Mouse (Mus musculus) MEL (cell line): ENCODE data around the gene Syp. TPM values are rescaled to one million over a fixed set of nuclear protein-coding genes. Genes with fewer than 3 reads are reported as not detected.

Experiments
- DNase-seq: peaks from one replicate; pipeline ENCODE4 v3.0.0; 2011; ENCODE audit warnings: low read depth, low spot score
- H3K27ac ChIP-seq: 2 replicates; pipeline ENCODE4 v1.5.1; 2012; ENCODE audit warnings: low read depth, mild to moderate bottlenecking, control low read depth, low read length, moderate library complexity; ENCODE audit not compliant: control insufficient read depth
- H3K27me3 ChIP-seq, 2 experiments: fragments of 150-350 bp in 1 of 2; sonication (generic) in 1 of 2; 2 replicates each; pipeline ENCODE4 v1.6.1; 2012; ENCODE audit warnings: low read length in 2 of 2, mild to moderate bottlenecking in 2 of 2, improper control_type of control experiment in 1 of 2, moderate library complexity in 1 of 2; ENCODE audit not compliant: insufficient read depth in 2 of 2, control insufficient read depth in 1 of 2
- H3K36me3 ChIP-seq, 2 experiments: 2 replicates each; pipeline ENCODE4 v1.6.1; 2012 to 2014; ENCODE audit warnings: low read length in 2 of 2, improper control_type of control experiment in 1 of 2, inconsistent platforms in 1 of 2, mild to moderate bottlenecking in 1 of 2; ENCODE audit not compliant: insufficient read depth in 2 of 2, control insufficient read depth in 1 of 2
- H3K4me1 ChIP-seq, 2 experiments: fragments of 150-350 bp in 1 of 2; sonication (generic) in 1 of 2; 2 replicates each; pipeline ENCODE4 v1.6.1; 2012; ENCODE audit warnings: low read length in 2 of 2, improper control_type of control experiment in 1 of 2, mild to moderate bottlenecking in 1 of 2; ENCODE audit not compliant: insufficient read depth in 2 of 2, control insufficient read depth in 1 of 2
- H3K4me3 ChIP-seq, 2 experiments: fragments of 150-350 bp in 1 of 2; sonication (generic) in 1 of 2; 2 replicates each; pipeline ENCODE4 v1.5.1; 2012; ENCODE audit warnings: low read depth in 2 of 2, low read length in 2 of 2, mild to moderate bottlenecking in 2 of 2, moderate library complexity in 2 of 2, control low read depth in 1 of 2, improper control_type of control experiment in 1 of 2; ENCODE audit not compliant: control insufficient read depth in 1 of 2, insufficient read depth in 1 of 2
- H3K79me2 ChIP-seq: 2 replicates; pipeline ENCODE4 v1.6.1; 2012; ENCODE audit warnings: mild to moderate bottlenecking, low read length, moderate library complexity; ENCODE audit not compliant: control insufficient read depth, poor library complexity, insufficient read depth
- H3K9ac ChIP-seq: 2 replicates; pipeline ENCODE4 v1.6.1; 2012; ENCODE audit warnings: low read depth, mild to moderate bottlenecking, control low read depth, low read length, moderate library complexity; ENCODE audit not compliant: control insufficient read depth, poor library complexity, severe bottlenecking
- H3K9me3 ChIP-seq: fragments of 150-350 bp; sonication (generic); replicated peaks from 2 replicates; pipeline ENCODE4 v1.6.1; 2012; ENCODE audit warnings: mild to moderate bottlenecking, low read length, improper control_type of control experiment, moderate library complexity; ENCODE audit not compliant: insufficient read depth
- CHD1 ChIP-seq: IDR thresholded peaks from 2 replicates; pipeline ENCODE4 v1.6.1; 2012; ENCODE audit warnings: low read depth, mild to moderate bottlenecking, inconsistent platforms, low read length, improper control_type of control experiment
- CHD2 ChIP-seq: IDR thresholded peaks from 2 replicates; pipeline ENCODE4 v1.6.1; 2011; ENCODE audit warnings: low read length, improper control_type of control experiment
- ETS1 ChIP-seq: IDR thresholded peaks from 2 replicates; pipeline ENCODE4 v1.6.1; 2012; ENCODE audit warnings: low read depth, mild to moderate bottlenecking, inconsistent platforms, low read length, improper control_type of control experiment, moderate library complexity
- GABPA ChIP-seq: IDR thresholded peaks from 2 replicates; pipeline ENCODE4 v1.6.1; 2012; ENCODE audit warnings: low read depth, mild to moderate bottlenecking, inconsistent platforms, low read length, improper control_type of control experiment, moderate library complexity
- GATA1 ChIP-seq: IDR thresholded peaks from 2 replicates; pipeline ENCODE4 v1.6.1; 2011; ENCODE audit warnings: low read depth, low read length, improper control_type of control experiment
- HCFC1 ChIP-seq: IDR thresholded peaks from 2 replicates; pipeline ENCODE4 v1.6.1; 2012; ENCODE audit warnings: low read depth, mild to moderate bottlenecking, inconsistent platforms, low read length, improper control_type of control experiment, moderate library complexity
- JUND ChIP-seq: IDR thresholded peaks from 2 replicates; pipeline ENCODE4 v1.6.1; 2011; ENCODE audit warnings: low read depth, mild to moderate bottlenecking, improper control_type of control experiment, low read length
- MAX ChIP-seq: IDR thresholded peaks from 2 replicates; pipeline ENCODE4 v1.6.1; 2011; ENCODE audit warnings: low read length, improper control_type of control experiment
- MAZ ChIP-seq: IDR thresholded peaks from 2 replicates; pipeline ENCODE4 v1.6.1; 2012; ENCODE audit warnings: low read depth, mild to moderate bottlenecking, inconsistent platforms, low read length, improper control_type of control experiment
- MEF2A ChIP-seq: IDR thresholded peaks from 2 replicates; pipeline ENCODE4 v1.6.1; 2014; ENCODE audit warnings: low read depth, mild to moderate bottlenecking, inconsistent platforms, low read length, improper control_type of control experiment; ENCODE audit not compliant: poor library complexity, insufficient replicate concordance, severe bottlenecking; ENCODE audit errors: extremely low read depth
- MYB ChIP-seq: IDR thresholded peaks from 2 replicates; pipeline ENCODE4 v1.6.1; 2011; ENCODE audit warnings: mild to moderate bottlenecking, low read depth, low read length, improper control_type of control experiment
- NRF1 ChIP-seq: IDR thresholded peaks from 2 replicates; pipeline ENCODE4 v1.6.1; 2014; ENCODE audit warnings: low read depth, mild to moderate bottlenecking, inconsistent platforms, low read length, improper control_type of control experiment, moderate library complexity; ENCODE audit not compliant: poor library complexity, insufficient read depth, severe bottlenecking
- POLR2A ChIP-seq, 2 experiments: IDR thresholded peaks; 2 replicates each; pipeline ENCODE4 v1.6.1; 2011 to 2012; ENCODE audit warnings: low read length in 2 of 2, mild to moderate bottlenecking in 2 of 2, control low read depth in 1 of 2, improper control_type of control experiment in 1 of 2, low read depth in 1 of 2, moderate library complexity in 1 of 2; ENCODE audit not compliant: control insufficient read depth in 1 of 2, insufficient read depth in 1 of 2, poor library complexity in 1 of 2
- POLR2AphosphoS2 ChIP-seq: IDR thresholded peaks from 2 replicates; pipeline ENCODE4 v1.6.1; 2011; ENCODE audit warnings: low read length, improper control_type of control experiment
- RCOR1 ChIP-seq: IDR thresholded peaks from 2 replicates; pipeline ENCODE4 v1.6.1; 2012; ENCODE audit warnings: low read depth, mild to moderate bottlenecking, inconsistent platforms, low read length, improper control_type of control experiment
- TAL1 ChIP-seq: IDR thresholded peaks from 2 replicates; pipeline ENCODE4 v1.6.1; 2012; ENCODE audit warnings: mild to moderate bottlenecking, inconsistent platforms, low read length, moderate library complexity, mixed read lengths
- TBP ChIP-seq: IDR thresholded peaks from 2 replicates; pipeline ENCODE4 v1.8.0; 2011; ENCODE audit warnings: low read depth, low read length, improper control_type of control experiment
- USF1 ChIP-seq: IDR thresholded peaks from 2 replicates; pipeline ENCODE4 v1.6.1; 2014; ENCODE audit warnings: low read depth, mild to moderate bottlenecking, inconsistent platforms, low read length, improper control_type of control experiment, moderate library complexity
- ZC3H11A ChIP-seq: IDR thresholded peaks from 2 replicates; pipeline ENCODE4 v1.6.1; 2012; ENCODE audit warnings: low read depth, mild to moderate bottlenecking, inconsistent platforms, low read length, improper control_type of control experiment
- ZKSCAN1 ChIP-seq: IDR thresholded peaks from 2 replicates; pipeline ENCODE4 v1.6.1; 2012; ENCODE audit warnings: low read depth, mild to moderate bottlenecking, inconsistent platforms, low read length, improper control_type of control experiment, moderate library complexity
- polyA plus RNA-seq, 2 experiments: library from polyadenylated mRNA; stranded (reverse) in 1 of 2; unstranded in 1 of 2; fragments of >175 nt in 1 of 2; fragments of >200 nt in 1 of 2; gene quantifications; 2 replicates each; pipeline versions ENCODE4 v1.2.1 to v1.2.4; 2012; ENCODE audit warnings: low replicate concordance in 2 of 2, low read depth in 1 of 2; ENCODE audit not compliant: insufficient read length in 2 of 2, insufficient read depth in 1 of 2, missing spikeins in 1 of 2
- total RNA-seq: library from RNA; depleted of rRNA; stranded (reverse); fragments of 300-350 nt; gene quantifications from 2 replicates; pipeline ENCODE4 v1.2.3, GENCODE M21; 2012

Gene Syp
- total and polyA plus RNA-seq, 3 experiments: 0.54 to 2.3 TPM; not detected in 1

DNA sequence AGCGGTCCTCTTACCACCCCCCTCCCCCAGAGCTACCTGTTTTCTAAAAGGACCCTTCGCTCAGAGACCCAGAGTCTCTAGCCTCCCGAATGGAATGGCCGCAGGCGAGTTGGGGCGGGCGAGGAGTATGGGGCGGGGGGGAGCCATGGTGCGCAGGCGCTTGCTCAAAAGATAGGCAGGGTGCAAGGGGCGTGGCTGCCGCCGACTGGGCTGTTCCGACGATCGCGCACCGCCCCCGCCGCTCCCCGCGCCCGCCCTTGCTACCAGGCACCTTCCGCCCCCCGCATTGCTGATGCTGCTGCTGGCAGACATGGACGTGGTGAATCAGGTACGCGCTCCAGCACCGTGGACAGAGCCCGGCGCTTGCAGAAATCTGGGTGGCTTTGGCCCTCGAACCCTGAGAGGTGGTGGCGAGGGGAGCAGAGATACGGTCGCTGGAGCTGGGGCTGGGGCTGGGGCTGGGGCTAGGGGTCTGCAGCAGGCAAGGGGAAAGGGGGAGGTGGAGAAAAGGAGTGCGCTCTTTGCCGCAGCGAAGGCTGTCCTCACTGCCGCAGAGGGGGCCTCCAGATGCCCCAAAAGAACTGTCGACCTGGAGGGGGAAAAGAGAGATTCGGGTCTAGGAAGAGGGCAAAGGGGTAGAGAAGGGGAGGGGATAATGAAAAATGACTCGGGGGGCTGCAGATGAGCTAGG, at the start of gene Syp (continued):
- no peak for TF ChIP-seq USF1
- TF ChIP-seq RCOR1: peak; percentile 84
- no peak for TF ChIP-seq TBP
- TF ChIP-seq ETS1: 0 out of 2 replicates have a peak, but pooled peaks have one; percentile 24

DNA sequence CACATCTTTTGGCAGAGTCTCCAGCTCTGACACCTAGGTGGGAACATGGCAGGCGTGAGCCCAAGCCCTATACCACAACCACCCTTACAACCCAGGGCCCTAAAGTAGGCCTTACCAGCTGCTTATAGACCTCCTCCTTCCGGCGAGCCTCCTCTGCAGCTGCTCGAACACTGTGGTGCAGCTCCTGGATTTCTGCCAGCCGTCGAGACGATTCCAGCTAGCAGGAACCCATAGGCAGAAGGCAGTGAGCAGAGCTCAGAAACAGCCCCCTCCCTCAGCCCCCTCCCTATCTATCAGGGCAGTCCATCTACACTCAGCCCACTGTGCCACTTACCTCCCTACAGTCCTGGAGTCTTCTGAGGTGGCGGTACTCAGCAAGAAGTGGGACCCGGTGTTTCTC, 42.9 kb upstream of the Syp start:
- no peak for DNase-seq
- Histone ChIP-seq H3K36me3 (peaks cover 0 to 4% of the 10 kb centered on the region in 2 experiments; a peak in 1 of 4 replicates), H3K9ac (no peak overlapping the region)
- TF ChIP-seq HCFC1 (no peak), TAL1 (no peak), MYB (no peak), MAX (no peak), GABPA (no peak), ZKSCAN1 (no peak), USF1 (no peak), JUND (no peak), MAZ (no peak), GATA1 (no peak), CHD2 (no peak), ETS1 (no peak), POLR2A (IDR thresholded peaks at IDR 0.05; ENCODE audit: control insufficient read depth in 1 of 2, insufficient read depth in 1 of 2, low read depth in 1 of 2, low read length in 2 of 2, poor library complexity in 1 of 2) (no peak), POLR2AphosphoS2 (no peak), MEF2A (no peak), NRF1 (no peak), CHD1 (no peak), ZC3H11A (no peak)
- TF ChIP-seq, all 39 proteins: peak for 0
- no peaks in the 10 kb centered on the region for H3K27me3 ChIP-seq
- H3K27ac ChIP-seq: no peak overlapping the region
- H3K4me1 ChIP-seq: no peaks in the 10 kb centered on the region
- no peaks in the 10 kb centered on the region for H3K9me3 ChIP-seq
- no peaks in the 10 kb centered on the region for H3K79me2 ChIP-seq
- H3K4me3 ChIP-seq: no peak overlapping the region
